Mouse (Mus musculus): ENCODE measurements around the gene Peg10.

Peg10 gene
- long read RNA-seq, experiment 1, partial matches to known transcripts, result 0 of 4 reads
- long read RNA-seq, experiment 1, other reads (novel, unspliced or antisense), result 4 of 4 reads
- long read RNA-seq, experiment 2, full-length matches to known transcripts, result 2 of 4 reads
- long read RNA-seq, experiment 2, partial matches to known transcripts, result 0 of 4 reads
- long read RNA-seq, experiment 2, other reads (novel, unspliced or antisense), result 2 of 4 reads

GRCm38 (mm10) chr6:4746696-4747439, at the start of gene Peg10, which contains the start of gene Sgce:
TSS of gene Peg10 (plus strand) at chr6:4747306.
TSS of gene Sgce (minus strand) at chr6:4747207.
- intact Hi-C loops (cut with DNase I), result loop anchor here (5.0 kb wide), 1 partner anchor 145 kb away; the partner anchor contains the start of gene Casd1

- intact Hi-C loops (cut with DNase I), result no loop called here
These were observed 45.5 kb upstream of the Peg10 start for GRCm38 (mm10) chr6:4701641-4702040.

GRCm38 (mm10) chr6:4703908-4704307, 43.2 kb upstream of the Peg10 start:
- intact Hi-C loops (cut with DNase I), result no loop called here

GRCm38 (mm10) chr6:4706415-4706814, 40.7 kb upstream of the Peg10 start:
- intact Hi-C loops (cut with DNase I), result no loop called here

- intact Hi-C loops (cut with DNase I), result no loop called here
These were observed 38.1 kb upstream of the Peg10 start for GRCm38 (mm10) chr6:4708971-4709370.

- intact Hi-C loops (cut with DNase I), result no loop called here
These were observed 30.9 kb upstream of the Peg10 start for GRCm38 (mm10) chr6:4716171-4716570.

GRCm38 (mm10) chr6:4717344-4717743, 29.8 kb upstream of the Peg10 start:
- intact Hi-C loops (cut with DNase I), result no loop called here

- intact Hi-C loops (cut with DNase I), result no loop called here
These were observed 25.0 kb upstream of the Peg10 start for GRCm38 (mm10) chr6:4722142-4722541.

GRCm38 (mm10) chr6:4722739-4723138, 24.4 kb upstream of the Peg10 start:
- intact Hi-C loops (cut with DNase I), result no loop called here

- intact Hi-C loops (cut with DNase I), result no loop called here
These were observed 22.9 kb upstream of the Peg10 start for GRCm38 (mm10) chr6:4723998-4724757.

- intact Hi-C loops (cut with DNase I), result no loop called here
These were observed 18.8 kb upstream of the Peg10 start for GRCm38 (mm10) chr6:4728305-4728704.

- intact Hi-C loops (cut with DNase I), result no loop called here
These were observed 15.4 kb upstream of the Peg10 start for GRCm38 (mm10) chr6:4731675-4732074.

GRCm38 (mm10) chr6:4733208-4733607, 13.9 kb upstream of the Peg10 start:
- intact Hi-C loops (cut with DNase I), result no loop called here

- intact Hi-C loops (cut with DNase I), result no loop called here
These were observed 10.7 kb upstream of the Peg10 start for GRCm38 (mm10) chr6:4736372-4736771.

- intact Hi-C loops (cut with DNase I), result no loop called here
These were observed 9.0 kb upstream of the Peg10 start for GRCm38 (mm10) chr6:4738034-4738629.

GRCm38 (mm10) chr6:4738717-4739116, 8.4 kb upstream of the Peg10 start:
- intact Hi-C loops (cut with DNase I), result loop anchor here (1.0 kb wide), 1 partner anchor 15 kb away; no protein-coding TSS in a partner anchor

GRCm38 (mm10) chr6:4739522-4740355, 7.4 kb upstream of the Peg10 start:
- intact Hi-C loops (cut with DNase I), result loop anchor here (1.0 kb wide), 1 partner anchor 14 kb away; no protein-coding TSS in a partner anchor

- intact Hi-C loops (cut with DNase I), result no loop called here
These were observed 6.6 kb upstream of the Peg10 start for GRCm38 (mm10) chr6:4740511-4740910.

GRCm38 (mm10) chr6:4746036-4746695, 940 bp upstream of the Peg10 start:
- intact Hi-C loops (cut with DNase I), result loop anchor here (5.0 kb wide), 1 partner anchor 144 kb away; the partner anchor contains the start of gene Casd1

Data from adrenal gland (tissue).